Mouse (Mus musculus) ES-Bruce4 (cell line): Measurements from ENCODE around the gene Dpep3. TPM values are rescaled to one million over a fixed set of nuclear protein-coding genes. Genes with fewer than 3 reads are reported as not detected.

Source experiments
- H3K27ac ChIP-seq: 2 replicates; pipeline ENCODE4 v1.5.1; 2012; ENCODE audit warnings: low read length, inconsistent platforms; ENCODE audit not compliant: insufficient read depth
- H3K27me3 ChIP-seq: 2 replicates; pipeline ENCODE4 v1.6.1; 2012; ENCODE audit warnings: mild to moderate bottlenecking, low read length, inconsistent platforms; ENCODE audit not compliant: control insufficient read depth, poor library complexity, insufficient read depth, severe bottlenecking
- H3K36me3 ChIP-seq: 2 replicates; pipeline ENCODE4 v1.6.1; 2012; ENCODE audit warnings: inconsistent platforms, mild to moderate bottlenecking, low read length, moderate library complexity; ENCODE audit not compliant: control insufficient read depth, poor library complexity, insufficient read depth, severe bottlenecking
- H3K4me1 ChIP-seq: one replicate; pipeline ENCODE4 v1.8.1; 2011; ENCODE audit warnings: low read length; ENCODE audit not compliant: control insufficient read depth, insufficient read depth
- H3K4me3 ChIP-seq: 2 replicates; pipeline ENCODE4 v1.5.1; 2011; ENCODE audit warnings: low read depth, mild to moderate bottlenecking, low read length
- H3K9ac ChIP-seq: 2 replicates; pipeline ENCODE4 v1.6.1; 2012; ENCODE audit warnings: low read depth, mild to moderate bottlenecking, inconsistent platforms; ENCODE audit not compliant: poor library complexity, severe bottlenecking
- H3K9me3 ChIP-seq: replicated peaks from 2 replicates; pipeline ENCODE4 v1.6.1; 2012; ENCODE audit warnings: mild to moderate bottlenecking, low read length, inconsistent platforms; ENCODE audit not compliant: control insufficient read depth, poor library complexity, insufficient read depth, severe bottlenecking
- CTCF ChIP-seq: IDR thresholded peaks from one replicate; pipeline ENCODE4 v1.8.1; 2011; ENCODE audit warnings: low read depth, low read length
- EP300 ChIP-seq: IDR thresholded peaks from 2 replicates; pipeline ENCODE4 v1.6.1; 2011; ENCODE audit warnings: low read depth, low read length; ENCODE audit not compliant: insufficient read depth
- POLR2A ChIP-seq: IDR thresholded peaks from one replicate; pipeline ENCODE4 v1.8.1; 2011; ENCODE audit warnings: low read length; ENCODE audit not compliant: insufficient read depth
- polyA plus RNA-seq: library from polyadenylated mRNA; stranded (reverse); fragments of >200 nt; gene quantifications from 2 replicates; pipeline ENCODE4 v1.2.4, GENCODE M21; 2011; ENCODE audit warnings: low read depth; ENCODE audit not compliant: missing spikeins, insufficient read depth, insufficient read length

Gene Dpep3
- polyA plus RNA-seq, 1 experiment = 0.48 TPM

DNA sequence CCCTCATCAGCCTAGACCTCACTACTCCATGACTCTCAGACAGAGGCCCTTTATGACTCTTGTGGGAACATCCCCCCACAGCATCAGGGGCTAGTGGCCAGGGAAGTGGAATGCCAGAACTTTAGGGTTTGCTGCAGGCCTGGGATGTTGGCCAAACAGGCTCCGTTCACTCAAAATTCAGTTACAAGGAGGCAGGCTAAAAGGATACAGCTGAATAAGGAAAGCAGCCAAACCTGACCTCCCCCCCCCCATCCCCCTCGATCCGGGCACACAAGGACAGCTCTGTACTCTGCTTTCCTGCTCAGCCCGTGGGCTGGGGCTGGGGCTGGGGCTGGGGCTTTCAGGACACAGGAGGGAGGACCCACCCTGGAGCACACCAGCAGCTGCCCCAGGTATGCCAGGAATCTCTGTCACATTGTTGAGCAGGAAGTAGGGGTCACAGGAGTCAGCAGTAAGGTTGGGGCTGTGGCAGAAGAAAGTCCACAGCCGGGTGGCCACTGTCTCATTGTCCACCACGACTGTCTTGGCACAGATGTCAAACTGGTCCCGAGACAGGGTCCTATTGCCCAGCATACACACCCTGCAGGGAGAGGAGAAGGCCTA lies 28.1 kb downstream of the Dpep3 start:
- Histone ChIP-seq H3K36me3 (peaks cover 82% of the 10 kb centered on the region), H3K9ac (no peak overlapping the region)
- TF ChIP-seq POLR2A (no peak), CTCF (no peak), EP300 (no peak)

DNA sequence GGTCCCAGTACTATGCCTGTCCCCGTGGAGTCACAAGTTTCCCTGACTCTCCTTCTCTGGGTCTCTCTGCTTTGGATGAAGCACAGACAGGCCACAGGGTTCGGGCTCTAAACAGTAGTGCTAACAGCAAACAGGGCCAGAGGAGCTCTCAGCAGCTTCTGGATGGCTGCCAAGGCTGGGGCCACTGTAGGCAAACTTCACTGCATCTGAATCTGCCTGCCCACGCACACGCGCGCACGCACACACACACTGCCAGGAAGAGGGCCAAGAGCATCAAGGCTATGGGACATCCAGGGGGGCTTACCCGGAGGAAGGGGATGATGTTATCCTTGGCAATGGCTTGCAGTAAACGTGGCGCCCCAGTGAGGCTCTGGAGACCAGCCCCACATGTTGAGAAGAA lies 29.9 kb downstream of the Dpep3 start:
- Histone ChIP-seq H3K27ac (no peak overlapping the region), H3K9ac (no peak overlapping the region), H3K9me3 (no peaks in the 10 kb centered on the region), H3K27me3 (no peaks in the 10 kb centered on the region), H3K4me3 (no peak overlapping the region), H3K36me3 (peaks cover 94% of the 10 kb centered on the region), H3K4me1 (no peaks in the 10 kb centered on the region)
- no peak for TF ChIP-seq EP300

More for the DNA sequence above, 28.1 kb downstream of the Dpep3 start:
- H3K27ac ChIP-seq = no peak overlapping the region
- no peak overlapping the region for H3K4me3 ChIP-seq
- no peaks in the 10 kb centered on the region for H3K9me3 ChIP-seq
- no peaks in the 10 kb centered on the region for H3K27me3 ChIP-seq
- no peaks in the 10 kb centered on the region for H3K4me1 ChIP-seq

DNA sequence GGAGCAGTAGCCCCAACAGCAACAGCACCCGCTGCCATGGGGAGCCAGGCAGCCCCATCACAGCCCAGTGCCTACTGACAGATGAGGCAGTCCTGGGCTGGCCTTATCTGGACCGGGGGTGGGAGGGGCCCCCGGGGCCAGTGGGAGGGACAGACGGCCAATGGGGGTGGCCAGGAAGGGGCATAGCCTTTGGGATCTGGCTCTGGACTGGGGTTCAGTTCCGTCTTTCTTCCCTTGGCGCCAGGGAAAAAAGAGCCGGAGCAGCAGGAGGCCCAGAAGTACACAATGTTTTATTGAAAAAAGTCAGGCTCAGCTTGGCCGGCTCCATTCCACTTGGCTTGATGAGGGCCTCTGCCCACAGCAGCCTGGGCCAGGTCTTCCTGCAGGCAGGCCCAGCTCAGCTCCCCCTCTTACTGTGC lies 35.9 kb downstream of the Dpep3 start, which contains the start of gene Lcat:
Gene Lcat (minus strand): TSS at position 62 of the 419 bp plus-strand sequence.
- H3K36me3 ChIP-seq = peaks cover 49% of the 10 kb centered on the region
- H3K9me3 ChIP-seq = no peaks in the 10 kb centered on the region
- H3K9ac ChIP-seq = no peak within 1 kb of the TSS
- no peak for TF ChIP-seq EP300
- no peak for TF ChIP-seq CTCF
- no peak for TF ChIP-seq POLR2A
- no peaks in the 10 kb centered on the region for H3K4me1 ChIP-seq
- H3K4me3 ChIP-seq = no peak within 1 kb of the TSS
- H3K27ac ChIP-seq = no peak within 1 kb of the TSS
- no peaks in the 10 kb centered on the region for H3K27me3 ChIP-seq

- Histone ChIP-seq H3K27ac (no peak overlapping the region), H3K4me1 (no peaks in the 10 kb centered on the region), H3K36me3 (peaks cover 41% of the 10 kb centered on the region), H3K27me3 (no peaks in the 10 kb centered on the region), H3K9me3 (no peaks in the 10 kb centered on the region), H3K9ac (no peak overlapping the region), H3K4me3 (no peak overlapping the region)
- no peak for TF ChIP-seq EP300
- no peak for TF ChIP-seq CTCF
- TF ChIP-seq POLR2A = no peak
These were observed 36.7 kb downstream of the Dpep3 start for GRCm38 (mm10) chr8:105942542-105942941.

DNA sequence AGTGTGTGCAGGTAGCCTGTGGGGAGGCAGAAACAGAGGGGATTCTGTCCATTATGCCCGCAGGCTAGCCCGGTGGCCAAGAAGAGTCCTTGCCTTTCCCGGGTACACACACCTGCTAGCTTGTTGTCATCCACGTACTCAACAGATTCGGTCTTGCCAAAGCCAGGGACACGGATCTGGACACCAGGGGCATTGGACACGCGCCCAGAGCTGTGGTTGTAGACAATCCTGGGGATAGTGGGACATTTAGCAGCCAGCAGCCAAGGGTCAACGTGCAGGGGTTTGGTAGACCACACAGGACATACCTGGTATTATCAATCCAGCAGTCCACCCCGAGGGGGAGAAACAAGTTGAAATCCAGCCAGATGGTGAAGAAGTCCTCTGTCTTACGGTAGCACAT lies 37.2 kb downstream of the Dpep3 start:
- Histone ChIP-seq H3K36me3 (peaks cover 37% of the 10 kb centered on the region), H3K4me1 (no peaks in the 10 kb centered on the region), H3K4me3 (no peak overlapping the region), H3K9ac (no peak overlapping the region), H3K27me3 (no peaks in the 10 kb centered on the region), H3K9me3 (no peaks in the 10 kb centered on the region), H3K27ac (no peak overlapping the region)
- no peak for TF ChIP-seq POLR2A
- TF ChIP-seq EP300 = no peak
- TF ChIP-seq CTCF = no peak

- Histone ChIP-seq H3K27ac (no peak within 1 kb of the TSS), H3K4me3 (peak within 1 kb of the TSS; percentile 73), H3K9me3 (no peaks in the 10 kb centered on the region), H3K36me3 (peaks cover 2% of the 10 kb centered on the region), H3K27me3 (no peaks in the 10 kb centered on the region), H3K9ac (peak within 1 kb of the TSS; percentile 36), H3K4me1 (no peaks in the 10 kb centered on the region)
- no peak for TF ChIP-seq CTCF
- no peak for TF ChIP-seq EP300
These were observed 40.9 kb downstream of the Dpep3 start, which contains the start of gene Psmb10 for GRCm38 (mm10) chr8:105938306-105938669. Gene Psmb10 (minus strand): TSS chr8:105938444.
